Mouse (Mus musculus): ENCODE results near the gene Nup107. TPM values are rescaled to one million over a fixed set of nuclear protein-coding genes. Genes with fewer than 3 reads are reported as not detected.
"Not testable (repeated sequence)": the region's sequence is repeated elsewhere in the genome, so short reads cannot be mapped to it uniquely, and the experiment has no call there.

Gene Nup107
- polyA plus RNA-seq, 1 experiment from 2014 or later = 74.7 TPM

- Histone ChIP-seq H3K36me3 (peaks cover 19% of the 10 kb centered on the region), H3K9ac (no peak overlapping the region), H3K27me3 (no peaks in the 10 kb centered on the region), H3K4me3 (no peak overlapping the region), H3K4me2 (no peak overlapping the region), H3K27ac (no peak overlapping the region), H3K4me1 (peaks cover 8% of the 10 kb centered on the region), H3K9me3 (no peaks in the 10 kb centered on the region)
- 91% methylated on average over 2 of the region's 2 CpGs for WGBS
- no peak for ATAC-seq (ENCODE audit: borderline replicate concordance, extremely low read depth, low FRiP score, low TSS enrichment)
Observed at GRCm38 (mm10) chr10:117743182-117743581, 49.3 kb downstream of the Nup107 start.

DNA sequence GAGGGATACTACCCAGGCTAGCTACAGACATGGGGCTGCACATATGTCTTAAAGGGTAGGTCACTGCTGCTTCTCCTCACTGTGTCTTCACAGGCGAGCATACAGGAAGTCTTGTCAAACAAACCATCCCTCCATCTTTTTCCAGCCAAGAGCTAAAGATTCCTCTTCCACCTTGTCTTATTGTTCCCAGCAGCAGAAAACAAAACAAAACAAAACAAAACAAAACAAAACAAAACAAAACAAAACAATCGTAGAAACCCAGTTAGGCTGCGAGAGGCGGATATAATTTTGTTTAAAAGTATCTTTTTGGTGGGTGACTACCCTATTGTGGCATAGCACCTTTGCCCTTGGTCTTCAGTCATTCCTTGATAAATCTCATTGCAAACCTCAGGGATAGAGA lies 49.9 kb downstream of the Nup107 start:
- H3K9ac ChIP-seq = no peak overlapping the region
- H3K27me3 ChIP-seq = no peaks in the 10 kb centered on the region
- peaks cover 21% of the 10 kb centered on the region for H3K36me3 ChIP-seq
- no peaks in the 10 kb centered on the region for H3K9me3 ChIP-seq
- WGBS = 81% methylated on average over 4 of the region's 4 CpGs
- no peak for ATAC-seq (ENCODE audit: borderline replicate concordance, extremely low read depth, low FRiP score, low TSS enrichment)
- no peak overlapping the region for H3K27ac ChIP-seq
- H3K4me2 ChIP-seq = no peak overlapping the region
- H3K4me1 ChIP-seq = peaks cover 8% of the 10 kb centered on the region
- H3K4me3 ChIP-seq = no peak overlapping the region

DNA sequence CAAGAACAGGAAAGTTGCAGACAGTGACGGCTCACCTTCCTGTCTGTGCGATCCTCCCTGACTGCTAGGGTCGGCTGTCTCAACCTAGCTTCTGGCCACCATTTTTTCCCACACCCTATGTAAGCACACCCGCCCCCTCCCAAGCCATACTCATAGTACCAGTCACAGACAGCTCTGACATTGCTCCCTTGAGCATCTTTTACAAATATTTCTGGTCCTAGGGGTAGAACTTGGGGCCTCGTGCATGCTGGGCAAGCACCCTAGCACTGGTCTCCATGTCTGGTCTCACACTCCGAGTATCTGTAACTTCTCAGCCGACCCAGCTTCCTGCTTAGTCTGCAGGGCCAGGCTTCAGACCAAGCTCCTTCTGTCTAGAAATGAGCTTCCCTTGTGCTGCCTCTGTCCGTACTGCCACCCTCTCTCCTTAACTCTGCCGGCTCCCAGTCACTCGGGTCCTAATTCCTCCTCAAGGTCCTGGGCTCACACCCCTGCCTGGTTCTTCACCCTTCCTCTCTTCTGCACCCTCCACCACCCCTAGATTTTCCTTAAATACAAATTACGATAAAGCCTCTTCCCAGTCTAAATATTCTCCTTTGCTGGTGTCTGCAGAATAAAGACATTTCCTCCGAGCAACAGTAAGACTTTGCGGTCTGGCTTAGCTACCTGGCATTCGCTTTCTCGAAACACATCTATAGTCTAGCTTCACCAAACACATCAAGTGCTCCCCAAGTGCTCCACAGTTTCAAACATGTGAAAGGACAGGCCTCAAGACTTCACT lies 50.6 kb downstream of the Nup107 start:
- Histone ChIP-seq H3K9me3 (no peaks in the 10 kb centered on the region), H3K9ac (no peak overlapping the region), H3K27me3 (no peaks in the 10 kb centered on the region), H3K27ac (no peak overlapping the region), H3K4me2 (no peak overlapping the region), H3K4me3 (no peak overlapping the region), H3K4me1 (peaks cover 8% of the 10 kb centered on the region), H3K36me3 (peaks cover 25% of the 10 kb centered on the region)
- no peak for ATAC-seq (ENCODE audit: borderline replicate concordance, extremely low read depth, low FRiP score, low TSS enrichment)
- 76% methylated on average over 15 of the region's 15 CpGs for WGBS

GRCm38 (mm10) chr10:117740921-117741320 lies 51.6 kb downstream of the Nup107 start:
- Histone ChIP-seq H3K27me3 (no peaks in the 10 kb centered on the region), H3K4me1 (peaks cover 8% of the 10 kb centered on the region), H3K4me3 (no peak overlapping the region), H3K9ac (no peak overlapping the region), H3K4me2 (no peak overlapping the region), H3K36me3 (peaks cover 29% of the 10 kb centered on the region), H3K9me3 (no peaks in the 10 kb centered on the region), H3K27ac (no peak overlapping the region)
- 80% methylated on average over 9 of the region's 9 CpGs for WGBS
- no peak for ATAC-seq (ENCODE audit: borderline replicate concordance, extremely low read depth, low FRiP score, low TSS enrichment)

GRCm38 (mm10) chr10:117740171-117740570 lies 52.3 kb downstream of the Nup107 start:
- peaks cover 5% of the 10 kb centered on the region for H3K4me1 ChIP-seq
- no peak overlapping the region for H3K27ac ChIP-seq
- no peak for ATAC-seq (ENCODE audit: borderline replicate concordance, extremely low read depth, low FRiP score, low TSS enrichment)
- H3K9ac ChIP-seq = no peak overlapping the region
- no peak overlapping the region for H3K4me3 ChIP-seq
- 97% methylated on average over 10 of the region's 10 CpGs for WGBS
- H3K27me3 ChIP-seq = no peaks in the 10 kb centered on the region
- H3K9me3 ChIP-seq = no peaks in the 10 kb centered on the region
- no peak overlapping the region for H3K4me2 ChIP-seq
- H3K36me3 ChIP-seq = peaks cover 29% of the 10 kb centered on the region

GRCm38 (mm10) chr10:117739648-117739948 lies 52.9 kb downstream of the Nup107 start:
- Histone ChIP-seq H3K9ac (no peak overlapping the region), H3K36me3 (peaks cover 29% of the 10 kb centered on the region), H3K27ac (no peak overlapping the region), H3K27me3 (no peaks in the 10 kb centered on the region), H3K4me2 (no peak overlapping the region), H3K9me3 (no peaks in the 10 kb centered on the region), H3K4me3 (no peak overlapping the region), H3K4me1 (no peaks in the 10 kb centered on the region; the same call in none of the 2 replicates)
- no peak for ATAC-seq (ENCODE audit: borderline replicate concordance, extremely low read depth, low FRiP score, low TSS enrichment)
- WGBS = 90% methylated on average over 6 of the region's 6 CpGs

DNA sequence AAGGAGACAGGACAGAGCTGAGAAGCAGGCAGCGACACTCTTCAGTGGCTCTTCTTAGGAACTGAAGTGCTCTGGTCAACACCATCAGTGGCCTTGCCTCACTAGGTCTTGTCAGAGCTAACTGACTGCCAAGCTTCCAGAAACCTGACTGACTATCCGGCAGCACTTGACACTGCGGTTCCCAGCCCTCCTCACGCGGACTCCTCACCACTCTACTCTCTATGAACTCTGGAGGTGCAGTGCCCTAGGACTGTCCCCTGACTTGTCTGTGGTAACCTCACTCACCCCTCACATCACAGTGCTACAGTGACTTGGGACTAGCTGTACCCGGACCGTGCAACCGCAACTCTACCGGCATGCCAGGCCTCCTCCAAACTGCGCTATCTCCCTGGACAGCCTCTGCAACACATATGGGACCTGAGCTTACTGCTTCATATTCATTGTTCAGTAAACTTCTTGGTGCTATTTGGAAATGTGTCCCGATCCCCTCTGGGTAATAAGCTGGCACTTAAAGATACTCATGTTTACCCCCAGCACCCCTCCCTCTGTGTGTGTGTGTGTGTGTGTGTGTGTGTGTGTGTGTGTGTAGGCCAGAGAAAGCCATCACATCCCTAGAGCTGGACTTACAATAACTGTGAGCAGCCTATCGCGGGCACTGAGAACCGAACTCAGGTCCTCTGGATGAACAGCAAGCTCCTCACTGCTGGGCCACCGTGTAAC lies 53.4 kb downstream of the Nup107 start:
- Histone ChIP-seq H3K4me2 (no peak overlapping the region), H3K9me3 (no peaks in the 10 kb centered on the region), H3K4me1 (no peaks in the 10 kb centered on the region; the same call in none of the 2 replicates), H3K4me3 (no peak overlapping the region), H3K9ac (no peak overlapping the region), H3K27me3 (no peaks in the 10 kb centered on the region), H3K27ac (no peak overlapping the region), H3K36me3 (peaks cover 29% of the 10 kb centered on the region)
- ATAC-seq (ENCODE audit: borderline replicate concordance, extremely low read depth, low FRiP score, low TSS enrichment) = no peak
- 94% methylated on average over 15 of the region's 15 CpGs for WGBS

GRCm38 (mm10) chr10:117738140-117738921 lies 54.2 kb downstream of the Nup107 start:
- peaks cover 29% of the 10 kb centered on the region for H3K36me3 ChIP-seq
- H3K27me3 ChIP-seq = no peaks in the 10 kb centered on the region
- H3K9ac ChIP-seq = no peak overlapping the region
- no peaks in the 10 kb centered on the region; the same call in 1 of the 2 replicates for H3K4me1 ChIP-seq
- no peaks in the 10 kb centered on the region for H3K9me3 ChIP-seq
- H3K4me3 ChIP-seq = no peak overlapping the region
- H3K4me2 ChIP-seq = no peak overlapping the region
- no peak overlapping the region for H3K27ac ChIP-seq
- 90% methylated on average over 13 of the region's 13 CpGs for WGBS
- no peak for ATAC-seq (ENCODE audit: borderline replicate concordance, extremely low read depth, low FRiP score, low TSS enrichment)

DNA sequence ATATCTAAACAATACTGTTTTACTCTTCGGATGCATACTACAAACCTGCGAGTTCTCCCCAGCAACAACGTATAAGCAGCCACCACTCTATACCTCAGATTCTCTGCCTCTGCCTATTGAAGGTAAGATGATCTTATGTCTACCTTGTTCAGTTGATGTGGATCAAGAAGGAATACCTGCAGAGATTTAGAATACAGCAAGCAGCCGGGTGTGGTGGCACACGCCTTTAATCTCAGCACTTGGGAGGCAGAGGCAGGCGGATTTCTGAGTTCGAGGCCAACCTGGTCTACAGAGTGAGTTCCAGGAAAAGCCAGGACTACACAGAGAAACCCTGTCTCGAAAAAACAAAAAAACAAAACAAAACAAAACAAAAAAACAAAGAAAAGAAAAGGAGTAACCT lies 55.0 kb downstream of the Nup107 start:
- H3K36me3 ChIP-seq = peaks cover 29% of the 10 kb centered on the region
- not testable (repeated sequence) for H3K4me2 ChIP-seq; ATAC-seq (ENCODE audit: borderline replicate concordance, extremely low read depth, low FRiP score, low TSS enrichment); H3K4me1 ChIP-seq; H3K9ac ChIP-seq; H3K27me3 ChIP-seq; H3K9me3 ChIP-seq; H3K4me3 ChIP-seq; H3K27ac ChIP-seq
- WGBS = 90% methylated on average over 8 of the region's 8 CpGs

- Histone ChIP-seq H3K9ac (no peak overlapping the region), H3K4me2 (no peak overlapping the region), H3K27ac (no peak overlapping the region), H3K36me3 (peaks cover 29% of the 10 kb centered on the region), H3K4me1 (no peaks in the 10 kb centered on the region; the same call in 1 of the 2 replicates), H3K27me3 (no peaks in the 10 kb centered on the region), H3K9me3 (no peaks in the 10 kb centered on the region), H3K4me3 (no peak overlapping the region)
- WGBS = 83% methylated on average over 4 of the region's 4 CpGs
- ATAC-seq (ENCODE audit: borderline replicate concordance, extremely low read depth, low FRiP score, low TSS enrichment) = no peak
Observed at GRCm38 (mm10) chr10:117737075-117737474, 55.4 kb downstream of the Nup107 start.

GRCm38 (mm10) chr10:117736573-117736972 lies 55.9 kb downstream of the Nup107 start:
- Histone ChIP-seq H3K4me1 (no peaks in the 10 kb centered on the region; the same call in 1 of the 2 replicates), H3K9ac (no peak overlapping the region), H3K36me3 (peaks cover 29% of the 10 kb centered on the region), H3K4me3 (no peak overlapping the region), H3K4me2 (no peak overlapping the region), H3K27me3 (no peaks in the 10 kb centered on the region), H3K9me3 (no peaks in the 10 kb centered on the region), H3K27ac (no peak overlapping the region)
- 87% methylated on average over 5 of the region's 5 CpGs for WGBS
- ATAC-seq (ENCODE audit: borderline replicate concordance, extremely low read depth, low FRiP score, low TSS enrichment) = no peak

- not testable (repeated sequence) for H3K9ac ChIP-seq; H3K9me3 ChIP-seq; H3K4me3 ChIP-seq; H3K4me1 ChIP-seq; H3K27me3 ChIP-seq; ATAC-seq (ENCODE audit: borderline replicate concordance, extremely low read depth, low FRiP score, low TSS enrichment); H3K27ac ChIP-seq; H3K4me2 ChIP-seq
- H3K36me3 ChIP-seq = peaks cover 28% of the 10 kb centered on the region
- 86% methylated on average over 12 of the region's 12 CpGs for WGBS
Observed at GRCm38 (mm10) chr10:117735396-117735795, 57.1 kb downstream of the Nup107 start.
